Mouse (Mus musculus) layer of hippocampus, adult 6 months (tissue): Measurements from ENCODE around the gene Stfa3. TPM values are rescaled to one million over a fixed set of nuclear protein-coding genes. Genes with fewer than 3 reads are reported as not detected.

Experiments used
- long read RNA-seq, 2 experiments: library from polyadenylated mRNA; unstranded; transcript quantifications; one replicate each; pipeline ENCODE4 v2.0.0; 2019 to 2020
- polyA plus RNA-seq: library from polyadenylated mRNA; unstranded; fragments of <200 nt; fragmentation: Nextera tagmentation; gene quantifications from 2 replicates; pipeline ENCODE4 v1.2.3, GENCODE M21; 2021

Gene Stfa3
- polyA plus RNA-seq: not detected in 2 replicates
- long read RNA-seq, experiment 1: 0 reads
- long read RNA-seq, experiment 2: 0 reads

GRCm38 (mm10) chr16:36455342-36455802 lies at the start of gene Stfa3:
Gene Stfa3, minus strand, starts transcription at chr16:36455392.

GRCm38 (mm10) chr16:36408357-36408756 lies 46.8 kb downstream of the Stfa3 start, which contains the start of gene Stfa2:
Gene Stfa2, minus strand, starts transcription at chr16:36408457.

Other genes starting within 250 kb of the Stfa3 start
- not detected in 2 replicates for gene Gm5416, start 245.0 kb downstream of the Stfa3 start, polyA plus RNA-seq
- not detected in 2 replicates for gene 2010005H15Rik, start 233.9 kb downstream of the Stfa3 start, polyA plus RNA-seq
- not detected in 2 replicates for gene Stfa1, start 178.4 kb downstream of the Stfa3 start, polyA plus RNA-seq
- gene BC117090, start 121.1 kb downstream of the Stfa3 start, polyA plus RNA-seq: not detected in 2 replicates
- gene BC100530, start 87.6 kb downstream of the Stfa3 start, polyA plus RNA-seq: not detected in 2 replicates
- gene Stfa2, start 46.9 kb downstream of the Stfa3 start, polyA plus RNA-seq: not detected in 2 replicates
- 0.38 and 0.53 TPM in 2 replicates for gene Casr, start 106.7 kb upstream of the Stfa3 start, polyA plus RNA-seq
- 1.7 and 2.3 TPM in 2 replicates for gene Cd86, start 210.7 kb upstream of the Stfa3 start, polyA plus RNA-seq
- gene Ildr1, start 238.6 kb upstream of the Stfa3 start, polyA plus RNA-seq: 0.30 and 0.40 TPM in 2 replicates